Comparison of ENCODE assay signal across 8 mouse cellular contexts in the genomic region with DNA sequence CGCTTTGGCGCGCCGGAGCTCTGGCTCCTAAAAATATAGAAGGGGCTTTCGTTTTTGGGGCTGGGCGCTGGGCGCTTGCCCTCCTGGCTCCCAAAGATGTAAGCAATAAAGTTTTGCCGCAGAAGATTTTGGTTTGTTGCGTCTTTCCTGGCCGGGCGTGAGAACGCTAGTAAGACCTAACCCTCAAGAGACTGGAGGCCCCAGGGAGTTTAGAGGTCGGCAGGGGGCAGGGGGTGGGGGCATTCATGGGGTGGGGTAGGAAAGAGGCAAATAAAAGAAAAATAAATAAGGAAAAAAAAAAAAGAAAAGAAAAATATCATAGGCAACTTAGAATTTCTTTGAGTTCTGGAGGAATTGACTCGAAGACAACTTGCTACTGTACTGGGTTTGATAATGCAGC.
DNase-seq lines count a peak whose midpoint lies in the region; ATAC-seq and TF ChIP-seq lines count a peak whose summit lies in the region.
"Not testable (repeated sequence)": the region's sequence is repeated elsewhere in the genome, so short reads cannot be mapped to it uniquely, and the experiment has no call there.

No protein-coding gene starts in this region.

- TF ChIP-seq EP300 in heart, postnatal 0 days (IDR thresholded peaks at IDR 0.05; ENCODE audit: low read depth); liver, postnatal 0 days (IDR thresholded peaks at IDR 0.05; ENCODE audit: low read depth): not testable (repeated sequence)

- peak overlapping the region; percentile 44 for H3K4me2 ChIP-seq in embryonic facial prominence, embryonic 12.5 days (replicated peaks)
- H3K4me2 ChIP-seq in forebrain, embryonic 16.5 days (ENCODE audit: low read length) = peak overlapping the region; percentile 51
- H3K4me2 ChIP-seq in heart, postnatal 0 days (ENCODE audit: low read depth, low read length) = peak overlapping the region; percentile 59
- H3K4me2 ChIP-seq in intestine, embryonic 15.5 days (replicated peaks) = peak overlapping the region; percentile 56
- H3K4me2 ChIP-seq in limb, embryonic 12.5 days = peak overlapping the region; percentile 51
- H3K4me2 ChIP-seq in liver, postnatal 0 days (ENCODE audit: low read depth, low read length) = peak overlapping the region; percentile 45
- peak overlapping the region; percentile 53 for H3K4me2 ChIP-seq in midbrain, embryonic 15.5 days
- H3K4me2 ChIP-seq in stomach, embryonic 15.5 days = peak overlapping the region; percentile 47

- H3K27me3 ChIP-seq in embryonic facial prominence, embryonic 12.5 days; forebrain, embryonic 16.5 days (replicated peaks; ENCODE audit: control insufficient read depth, insufficient read depth, low read length); heart, postnatal 0 days (ENCODE audit: control insufficient read depth, insufficient read depth, low read length); intestine, embryonic 15.5 days (replicated peaks); limb, embryonic 12.5 days; liver, postnatal 0 days (ENCODE audit: insufficient read depth, low read length); midbrain, embryonic 15.5 days (replicated peaks); stomach, embryonic 15.5 days (replicated peaks): not testable (repeated sequence)

- not testable (repeated sequence) for H3K27ac ChIP-seq in embryonic facial prominence, embryonic 12.5 days; forebrain, embryonic 16.5 days (ENCODE audit: low read length); heart, postnatal 0 days (ENCODE audit: low read depth); intestine, embryonic 15.5 days; limb, embryonic 12.5 days; liver, postnatal 0 days (ENCODE audit: low read depth); midbrain, embryonic 15.5 days; stomach, embryonic 15.5 days

- H3K4me1 ChIP-seq in embryonic facial prominence, embryonic 12.5 days; forebrain, embryonic 16.5 days (replicated peaks; ENCODE audit: control insufficient read depth, insufficient read depth, low read length); heart, postnatal 0 days (ENCODE audit: control insufficient read depth, insufficient read depth); intestine, embryonic 15.5 days (replicated peaks); limb, embryonic 12.5 days (replicated peaks); liver, postnatal 0 days (ENCODE audit: insufficient read depth); midbrain, embryonic 15.5 days; stomach, embryonic 15.5 days: not testable (repeated sequence)

- ATAC-seq in embryonic facial prominence, embryonic 12.5 days (ENCODE audit: insufficient number of reproducible peaks, insufficient read depth, low FRiP score, low TSS enrichment); heart, postnatal 0 days (ENCODE audit: insufficient read depth, low read depth); intestine, embryonic 15.5 days; limb, embryonic 12.5 days (ENCODE audit: insufficient number of reproducible peaks, insufficient read depth, low FRiP score, low TSS enrichment, low read depth); liver, postnatal 0 days; midbrain, embryonic 15.5 days (replicated peaks); stomach, embryonic 15.5 days (ENCODE audit: insufficient read depth, low FRiP score, low read depth): not testable (repeated sequence)
- ATAC-seq in forebrain, embryonic 16.5 days = peak; percentile 45; the same call in 1 of the 2 replicates

- not testable (repeated sequence) for H3K9ac ChIP-seq in embryonic facial prominence, embryonic 12.5 days; heart, postnatal 0 days (replicated peaks; ENCODE audit: low read depth, low read length); intestine, embryonic 15.5 days; limb, embryonic 12.5 days (replicated peaks); liver, postnatal 0 days (replicated peaks); midbrain, embryonic 15.5 days; stomach, embryonic 15.5 days
- 0 out of 2 replicates have a peak overlapping the region, but pooled peaks have one; percentile 32 for H3K9ac ChIP-seq in forebrain, embryonic 16.5 days (replicated peaks; ENCODE audit: low read depth, low read length)

- DNase-seq in heart, postnatal 0 days (ENCODE audit: low spot score); liver, postnatal 0 days: not testable (repeated sequence)

- not testable (repeated sequence) for TF ChIP-seq CTCF in heart, postnatal 0 days (IDR thresholded peaks at IDR 0.05; ENCODE audit: low read depth); liver, postnatal 0 days (IDR thresholded peaks at IDR 0.05; ENCODE audit: low read depth)

- H3K9me3 ChIP-seq in embryonic facial prominence, embryonic 12.5 days; forebrain, embryonic 16.5 days (ENCODE audit: control insufficient read depth, low read length); heart, postnatal 0 days (replicated peaks; ENCODE audit: control insufficient read depth, low read length); intestine, embryonic 15.5 days; limb, embryonic 12.5 days; liver, postnatal 0 days (ENCODE audit: low read length); midbrain, embryonic 15.5 days; stomach, embryonic 15.5 days: not testable (repeated sequence)

- H3K4me3 ChIP-seq in embryonic facial prominence, embryonic 12.5 days = peak overlapping the region; percentile 26
- H3K4me3 ChIP-seq in forebrain, embryonic 16.5 days (replicated peaks; ENCODE audit: low read length) = peak overlapping the region; percentile 37
- H3K4me3 ChIP-seq in heart, postnatal 0 days (ENCODE audit: low read depth, low read length) = peak overlapping the region; percentile 40
- H3K4me3 ChIP-seq in intestine, embryonic 15.5 days (replicated peaks); liver, postnatal 0 days (ENCODE audit: low read depth, low read length): not testable (repeated sequence)
- H3K4me3 ChIP-seq in limb, embryonic 12.5 days (replicated peaks) = peak overlapping the region; percentile 34
- peak overlapping the region; percentile 38 for H3K4me3 ChIP-seq in midbrain, embryonic 15.5 days
- peak overlapping the region; percentile 28 for H3K4me3 ChIP-seq in stomach, embryonic 15.5 days (replicated peaks)

- not testable (repeated sequence) for H3K36me3 ChIP-seq in embryonic facial prominence, embryonic 12.5 days; forebrain, embryonic 16.5 days (ENCODE audit: control insufficient read depth, insufficient read depth); heart, postnatal 0 days (replicated peaks; ENCODE audit: control insufficient read depth, insufficient read depth, low read length); intestine, embryonic 15.5 days; limb, embryonic 12.5 days; liver, postnatal 0 days (replicated peaks; ENCODE audit: insufficient read depth, low read length); midbrain, embryonic 15.5 days (replicated peaks); stomach, embryonic 15.5 days

- 23% methylated on average over 7 of the region's 14 CpGs for WGBS in embryonic facial prominence, embryonic 12.5 days
- WGBS in forebrain, embryonic 16.5 days = 21% methylated on average over 7 of the region's 14 CpGs
- WGBS in heart, postnatal 0 days = 18% methylated on average over 7 of the region's 14 CpGs
- 21% methylated on average over 8 of the region's 14 CpGs for WGBS in intestine, embryonic 15.5 days
- WGBS in limb, embryonic 12.5 days = 29% methylated on average over 8 of the region's 14 CpGs
- 15% methylated on average over 7 of the region's 14 CpGs for WGBS in liver, postnatal 0 days (ENCODE audit: insufficient replicate concordance)
- WGBS in midbrain, embryonic 15.5 days = 23% methylated on average over 9 of the region's 14 CpGs
- 17% methylated on average over 12 of the region's 14 CpGs for WGBS in stomach, embryonic 15.5 days
